Mouse (Mus musculus): ENCODE results near the gene Ormdl3. TPM values are rescaled to one million over a fixed set of nuclear protein-coding genes. Genes with fewer than 3 reads are reported as not detected.
"Not testable (repeated sequence)": the region's sequence is repeated elsewhere in the genome, so short reads cannot be mapped to it uniquely, and the experiment has no call there.

The Ormdl3 gene
- 10 to 100 TPM; 45.9 to 47.9 TPM for total RNA-seq (2021)
- long read RNA-seq, experiment 1, transcript Ormdl3-201 (4 exons, 2,184 nt), result major isoform, 31 of 33 reads
- long read RNA-seq, experiment 1, partial matches to known transcripts, result 1 of 33 reads
- long read RNA-seq, experiment 1, other reads (novel, unspliced or antisense), result 1 of 33 reads
- long read RNA-seq, experiment 2, transcript Ormdl3-201 (4 exons, 2,184 nt), result major isoform, 16 of 19 reads
- long read RNA-seq, experiment 2, partial matches to known transcripts, result 3 of 19 reads
- long read RNA-seq, experiment 2, other reads (novel, unspliced or antisense), result 0 of 19 reads

GRCm38 (mm10) chr11:98586892-98587563, at the start of gene Ormdl3:
Gene Ormdl3, minus strand, starts transcription at chr11:98587368.
- no peak for TF ChIP-seq CTCF (IDR thresholded peaks at IDR 0.05)
- peak; percentile 98 to 99 for DNase-seq (ENCODE audit: extremely low spot score in 1 of 2, low spot score in 2 of 2)
- Histone ChIP-seq H3K4me3 (peak within 1 kb of the TSS; percentile 79), H3K27ac (peak within 1 kb of the TSS; percentile 86)
- intact Hi-C loops (cut with DNase I), result loop anchor here (2.0 to 5.0 kb wide), 2 partner anchors 36 to 230 kb away; partner anchors contain the start of genes Stard3 and Zpbp2

- peak; percentile 33 for TF ChIP-seq CTCF (IDR thresholded peaks at IDR 0.05)
- DNase-seq (ENCODE audit: extremely low spot score in 1 of 2, low spot score in 2 of 2); H3K27ac ChIP-seq; intact Hi-C loops (cut with DNase I); H3K4me3 ChIP-seq: not testable (repeated sequence)
Observed at GRCm38 (mm10) chr11:98635312-98635970, 48.3 kb upstream of the Ormdl3 start.

GRCm38 (mm10) chr11:98630646-98631045, 43.5 kb upstream of the Ormdl3 start:
- no peak overlapping the region for H3K27ac ChIP-seq
- intact Hi-C loops (cut with DNase I), result no loop called here
- DNase-seq (ENCODE audit: extremely low spot score in 1 of 2, low spot score in 2 of 2), result no peak
- H3K4me3 ChIP-seq, result no peak overlapping the region
- no peak for TF ChIP-seq CTCF (IDR thresholded peaks at IDR 0.05)

- Histone ChIP-seq H3K27ac (no peak overlapping the region), H3K4me3 (no peak overlapping the region)
- peak in 1 of 2 experiments; percentile 3 for DNase-seq (ENCODE audit: extremely low spot score in 1 of 2, low spot score in 2 of 2)
- no peak for TF ChIP-seq CTCF (IDR thresholded peaks at IDR 0.05)
- intact Hi-C loops (cut with DNase I), result no loop called here
Observed at GRCm38 (mm10) chr11:98628706-98629105, 41.5 kb upstream of the Ormdl3 start.

- no peak for TF ChIP-seq CTCF (IDR thresholded peaks at IDR 0.05)
- intact Hi-C loops (cut with DNase I), result no loop called here
- DNase-seq (ENCODE audit: extremely low spot score in 1 of 2, low spot score in 2 of 2), result no peak
- Histone ChIP-seq H3K27ac (no peak within 1 kb of the TSS), H3K4me3 (no peak within 1 kb of the TSS)
Observed at GRCm38 (mm10) chr11:98625611-98626410, 38.6 kb upstream of the Ormdl3 start, which contains the start of the genes Gm12355 and Gsdma3. Gene Gm12355, minus strand, starts transcription at chr11:98625661. Gene Gsdma3, plus strand, starts transcription at chr11:98626360.

- DNase-seq (ENCODE audit: extremely low spot score in 1 of 2, low spot score in 2 of 2); H3K4me3 ChIP-seq; H3K27ac ChIP-seq; intact Hi-C loops (cut with DNase I): not testable (repeated sequence)
Observed at GRCm38 (mm10) chr11:98624381-98624780, 37.2 kb upstream of the Ormdl3 start.

- DNase-seq (ENCODE audit: extremely low spot score in 1 of 2, low spot score in 2 of 2); intact Hi-C loops (cut with DNase I); H3K4me3 ChIP-seq; H3K27ac ChIP-seq: not testable (repeated sequence)
Observed at GRCm38 (mm10) chr11:98623981-98624380, 36.8 kb upstream of the Ormdl3 start.

- intact Hi-C loops (cut with DNase I), result no loop called here
- no peak for DNase-seq (ENCODE audit: extremely low spot score in 1 of 2, low spot score in 2 of 2)
- TF ChIP-seq CTCF (IDR thresholded peaks at IDR 0.05), result no peak
- no peak overlapping the region for H3K27ac ChIP-seq
- H3K4me3 ChIP-seq, result no peak overlapping the region
Observed at GRCm38 (mm10) chr11:98620791-98621190, 33.6 kb upstream of the Ormdl3 start.

- Histone ChIP-seq H3K27ac (no peak overlapping the region), H3K4me3 (no peak overlapping the region)
- DNase-seq (ENCODE audit: extremely low spot score in 1 of 2, low spot score in 2 of 2), result no peak
- peak; percentile 80 for TF ChIP-seq CTCF (IDR thresholded peaks at IDR 0.05)
- intact Hi-C loops (cut with DNase I), result loop anchor here (1.0 kb wide), 1 partner anchor 49 kb away; no protein-coding TSS in a partner anchor
Observed at GRCm38 (mm10) chr11:98606763-98607162, 19.6 kb upstream of the Ormdl3 start.

- intact Hi-C loops (cut with DNase I), result loop anchor here (2.0 kb wide), 1 partner anchor 32 kb away; no protein-coding TSS in a partner anchor
- not testable (repeated sequence) for H3K4me3 ChIP-seq; H3K27ac ChIP-seq; DNase-seq (ENCODE audit: extremely low spot score in 1 of 2, low spot score in 2 of 2)
Observed at GRCm38 (mm10) chr11:98604911-98605310, 17.7 kb upstream of the Ormdl3 start.

GRCm38 (mm10) chr11:98603953-98604352, 16.8 kb upstream of the Ormdl3 start:
- no peak for DNase-seq (ENCODE audit: extremely low spot score in 1 of 2, low spot score in 2 of 2)
- intact Hi-C loops (cut with DNase I), result loop anchor here (2.0 kb wide), 1 partner anchor 33 kb away; no protein-coding TSS in a partner anchor
- Histone ChIP-seq H3K27ac (no peak overlapping the region), H3K4me3 (no peak overlapping the region)
- TF ChIP-seq CTCF (IDR thresholded peaks at IDR 0.05), result no peak
